Mouse (Mus musculus): ENCODE measurements around the gene Nup107. TPM values are rescaled to one million over a fixed set of nuclear protein-coding genes. Genes with fewer than 3 reads are reported as not detected.

Nup107 gene
- total RNA-seq, 2 experiments from 2014 or later, result 100 to 133 TPM

GRCm38 (mm10) chr10:117755086-117755798 lies 37.3 kb downstream of the Nup107 start:
- ATAC-seq (replicated peaks; ENCODE audit: low FRiP score, low TSS enrichment, poor library complexity, severe bottlenecking), result peak; percentile 40

DNA sequence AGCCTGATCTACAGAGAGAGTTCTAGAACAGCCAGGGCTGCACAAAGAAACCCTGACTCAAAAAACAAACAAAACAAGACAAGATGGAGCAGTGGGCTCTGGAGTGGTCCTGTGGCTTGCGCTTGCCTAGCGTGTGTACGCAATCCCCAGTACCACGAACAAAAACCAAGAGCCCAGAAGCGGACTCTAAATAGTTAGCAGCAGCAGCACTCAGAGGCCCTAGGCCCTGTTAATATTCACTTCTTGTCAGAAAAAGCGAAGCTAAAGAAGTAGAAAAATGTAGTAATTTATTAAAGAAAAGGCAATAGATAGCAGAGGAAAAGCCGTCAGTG lies 37.9 kb downstream of the Nup107 start:
- no peak for ATAC-seq (replicated peaks; ENCODE audit: low FRiP score, low TSS enrichment, poor library complexity, severe bottlenecking)

GRCm38 (mm10) chr10:117753711-117754608 lies 38.5 kb downstream of the Nup107 start:
- no peak for ATAC-seq (replicated peaks; ENCODE audit: low FRiP score, low TSS enrichment, poor library complexity, severe bottlenecking)

DNA sequence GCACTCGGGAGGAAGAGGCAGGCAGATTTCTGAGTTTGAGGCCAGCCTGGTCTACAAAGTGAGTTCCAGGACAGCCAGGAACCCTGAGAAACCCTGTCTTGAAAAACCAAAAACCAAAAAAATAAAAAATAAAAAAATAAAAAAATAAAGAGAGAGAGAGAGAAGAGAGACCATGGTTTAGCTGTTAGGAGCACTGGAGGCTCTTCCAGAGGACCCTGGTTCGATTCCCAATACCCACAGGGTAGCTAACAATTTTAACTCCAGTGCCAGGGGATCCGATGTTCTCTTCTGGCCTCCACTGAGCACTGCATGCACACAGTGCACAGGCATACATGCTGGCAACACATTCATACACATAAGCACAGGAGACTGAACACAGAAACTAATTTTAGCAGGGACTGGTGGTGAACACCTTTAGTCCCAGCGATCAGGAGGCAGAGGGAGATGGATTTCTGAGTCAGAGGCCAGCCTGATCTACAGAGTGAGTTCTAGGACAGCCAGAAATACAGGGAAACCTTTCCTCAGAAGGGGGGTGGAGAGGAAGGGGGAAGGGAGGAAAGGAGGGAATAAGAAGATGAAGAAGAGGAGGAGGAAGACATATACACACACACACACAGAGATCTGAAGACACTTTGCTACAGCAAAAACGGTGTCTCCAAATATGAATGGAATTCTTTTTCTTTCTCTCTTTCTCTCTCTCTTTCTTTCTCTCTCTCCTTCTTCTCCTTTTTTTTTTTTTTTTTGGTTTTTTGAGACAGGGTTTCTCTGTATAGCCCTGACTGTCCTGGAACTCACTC lies 39.5 kb downstream of the Nup107 start:
- ATAC-seq (replicated peaks; ENCODE audit: low FRiP score, low TSS enrichment, poor library complexity, severe bottlenecking), result no peak

DNA sequence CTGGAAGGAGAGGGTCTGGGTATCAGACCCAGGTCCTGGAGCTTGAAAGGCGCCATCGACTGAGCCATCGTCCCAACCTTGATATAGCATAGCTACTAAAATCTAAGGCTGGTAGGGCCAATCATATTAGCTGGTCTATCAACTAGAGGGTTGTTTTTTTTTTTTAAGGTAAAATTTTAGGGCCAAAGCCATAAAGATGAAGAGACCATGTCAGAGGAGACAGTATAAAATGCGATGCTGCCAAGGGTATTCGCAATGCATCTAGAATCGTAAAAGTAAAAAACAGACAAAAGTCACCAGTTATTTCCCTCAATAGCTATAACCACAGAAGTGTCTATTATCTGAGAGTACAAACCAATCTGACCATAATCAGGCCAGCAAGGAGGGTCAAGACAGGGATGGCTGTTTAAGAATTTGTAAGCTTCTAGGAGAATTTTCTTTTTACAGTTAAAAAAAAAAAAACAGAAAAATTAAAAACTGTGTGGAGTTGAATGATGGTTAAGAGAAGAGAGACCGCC lies 40.1 kb downstream of the Nup107 start:
- no peak for ATAC-seq (replicated peaks; ENCODE audit: low FRiP score, low TSS enrichment, poor library complexity, severe bottlenecking)

DNA sequence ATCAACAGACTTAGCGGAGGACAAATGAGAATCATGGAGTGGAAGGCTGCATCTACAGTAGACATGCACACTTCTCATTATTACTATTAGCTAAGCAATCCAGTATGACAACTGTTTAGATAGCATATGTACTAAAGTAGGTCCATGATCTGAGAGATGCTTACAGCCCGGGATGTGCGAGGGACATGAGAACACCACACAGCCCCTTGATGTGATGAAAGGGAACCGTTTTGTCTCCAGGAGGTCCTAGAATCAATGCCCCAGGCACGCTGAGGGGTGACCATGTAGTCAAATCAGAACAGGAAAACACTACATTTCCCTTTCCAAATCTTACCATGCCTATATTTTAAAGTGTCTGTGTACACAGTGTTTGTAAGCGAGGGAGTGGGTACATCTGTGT lies 40.8 kb downstream of the Nup107 start:
- ATAC-seq (replicated peaks; ENCODE audit: low FRiP score, low TSS enrichment, poor library complexity, severe bottlenecking), result no peak

DNA sequence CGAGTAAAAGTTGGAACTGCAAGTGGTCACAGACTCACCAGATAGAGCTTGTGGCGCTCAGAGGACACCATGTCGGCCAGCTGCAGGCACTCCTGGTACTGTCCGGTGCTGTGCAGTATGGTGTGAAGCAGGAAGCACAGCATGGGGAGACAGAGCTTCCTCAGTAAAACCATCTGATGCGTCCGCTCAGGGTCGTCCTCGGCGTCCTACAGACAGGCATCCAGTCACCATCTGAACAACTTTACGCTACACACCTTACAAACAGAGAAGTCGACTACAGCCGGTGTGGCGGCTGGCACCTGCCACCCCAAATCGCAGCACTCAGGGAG lies 41.3 kb downstream of the Nup107 start:
- no peak for ATAC-seq (replicated peaks; ENCODE audit: low FRiP score, low TSS enrichment, poor library complexity, severe bottlenecking)

- ATAC-seq (replicated peaks; ENCODE audit: low FRiP score, low TSS enrichment, poor library complexity, severe bottlenecking), result no peak
Measured at GRCm38 (mm10) chr10:117750529-117751281, 41.8 kb downstream of the Nup107 start.

DNA sequence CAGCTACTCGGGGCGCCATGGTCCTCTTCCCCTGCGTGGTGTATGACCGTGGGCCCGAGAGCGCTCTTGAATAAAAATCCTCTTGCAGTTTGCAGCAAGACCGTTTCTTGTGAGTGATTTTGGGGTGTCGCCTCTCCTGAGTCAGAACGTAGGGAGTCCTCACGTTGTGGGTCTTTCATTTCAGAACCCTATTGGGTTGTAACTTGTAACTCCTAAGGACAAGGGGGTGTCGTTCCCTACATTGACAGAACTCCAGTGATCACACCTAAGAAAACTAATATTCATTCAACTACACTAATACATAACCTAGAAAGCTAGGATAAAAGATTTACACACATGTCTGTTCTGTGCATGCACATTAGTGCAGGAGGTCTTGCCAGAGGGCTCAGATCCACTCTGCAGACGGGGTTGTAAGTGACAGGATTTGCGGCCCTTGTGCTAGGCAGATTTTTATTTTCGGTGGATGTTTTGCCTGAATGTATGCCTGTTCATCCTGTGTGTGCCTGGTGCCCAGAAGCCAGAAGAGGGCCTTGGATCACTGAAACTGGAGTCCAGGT lies 42.6 kb downstream of the Nup107 start:
- no peak for ATAC-seq (replicated peaks; ENCODE audit: low FRiP score, low TSS enrichment, poor library complexity, severe bottlenecking)

DNA sequence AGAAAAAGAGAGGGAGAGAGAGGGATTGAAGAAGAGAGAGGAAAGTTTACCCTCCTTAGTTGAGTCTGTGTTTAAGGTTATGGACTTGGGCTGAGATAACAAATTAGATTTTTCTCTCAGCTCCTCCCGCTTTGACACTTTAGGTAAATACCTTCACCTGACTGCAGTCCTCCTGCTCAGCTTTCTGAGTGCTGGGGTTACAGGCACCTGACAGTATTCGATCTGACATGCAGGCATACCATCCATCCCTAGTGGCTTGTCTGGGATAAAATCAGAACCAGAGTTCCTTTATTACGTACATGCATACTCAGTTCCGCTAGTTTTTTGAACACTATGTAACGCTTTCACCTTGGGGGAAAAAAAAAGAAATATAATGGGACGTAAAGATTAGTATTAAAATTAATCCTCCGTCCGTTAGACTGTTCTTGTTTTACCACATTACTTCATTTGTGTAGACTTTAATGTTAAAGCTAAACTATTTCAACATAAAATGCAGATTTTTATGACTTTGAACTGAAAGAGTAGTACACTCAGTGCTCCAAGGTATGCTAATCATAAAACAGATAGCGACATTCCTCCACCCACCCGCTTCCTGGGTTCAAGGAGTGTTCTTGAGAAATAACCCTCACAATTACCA lies 43.3 kb downstream of the Nup107 start:
- ATAC-seq (replicated peaks; ENCODE audit: low FRiP score, low TSS enrichment, poor library complexity, severe bottlenecking), result no peak

DNA sequence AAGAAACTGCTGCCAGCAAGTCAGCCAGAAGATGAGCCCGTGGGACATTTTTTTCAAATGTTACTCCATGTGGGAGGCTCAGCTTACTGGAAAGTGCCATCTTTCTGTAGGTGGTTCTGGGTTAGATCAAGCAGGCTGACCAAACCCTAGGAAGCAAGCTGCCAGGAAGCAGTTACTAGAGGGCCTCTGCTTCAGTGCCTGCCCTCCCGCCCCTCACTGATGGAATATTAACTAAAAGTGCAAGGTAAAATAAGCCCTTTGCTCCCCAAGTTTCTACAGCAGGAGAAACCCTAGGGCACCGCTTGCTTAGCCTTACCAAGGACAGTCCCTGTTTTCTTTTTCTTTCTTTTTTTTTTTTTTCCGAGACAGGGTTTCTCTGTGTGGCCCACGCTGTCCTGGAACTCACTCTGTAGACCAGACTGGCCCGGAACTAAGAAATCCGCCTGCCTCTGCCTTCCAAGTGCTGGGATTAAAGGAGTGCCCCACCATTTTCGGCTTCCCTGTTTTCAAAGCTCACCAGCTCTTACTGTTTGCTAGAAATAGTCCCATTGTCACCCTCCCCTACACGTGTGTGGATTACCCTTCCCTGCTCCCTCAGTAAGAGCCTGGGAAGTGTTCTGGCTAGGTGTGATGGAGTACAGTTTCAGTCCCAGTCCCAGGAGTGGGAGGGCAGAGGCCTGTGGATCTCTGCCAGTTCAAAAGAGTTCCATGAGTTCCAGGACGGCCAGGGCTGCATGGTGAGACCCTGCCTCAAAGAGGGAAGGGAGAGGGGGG lies 44.0 kb downstream of the Nup107 start:
- no peak for ATAC-seq (replicated peaks; ENCODE audit: low FRiP score, low TSS enrichment, poor library complexity, severe bottlenecking)

DNA sequence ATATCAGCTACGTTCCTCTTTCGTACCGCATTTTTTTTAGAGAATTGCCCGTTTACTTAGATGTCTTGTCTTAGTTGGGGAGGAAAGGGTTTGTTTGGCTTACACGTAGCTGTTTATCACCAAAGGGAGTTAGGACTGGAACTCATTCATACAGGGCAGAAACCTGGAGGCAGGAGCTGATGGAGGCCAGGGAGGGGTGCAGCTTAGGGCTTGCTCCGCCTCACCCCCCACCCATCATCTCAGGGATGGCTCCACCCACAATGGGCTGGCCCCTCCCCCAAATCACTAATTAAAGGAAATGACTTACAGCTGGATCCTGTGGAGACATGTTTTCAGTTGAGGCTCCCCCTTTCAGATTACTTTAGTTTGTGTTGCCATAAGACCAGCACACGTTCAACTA lies 44.8 kb downstream of the Nup107 start:
- no peak for ATAC-seq (replicated peaks; ENCODE audit: low FRiP score, low TSS enrichment, poor library complexity, severe bottlenecking)

- ATAC-seq (replicated peaks; ENCODE audit: low FRiP score, low TSS enrichment, poor library complexity, severe bottlenecking), result peak; percentile 88
Measured at GRCm38 (mm10) chr10:117746297-117746883, 46.1 kb downstream of the Nup107 start, which contains the start of gene Slc35e3. Gene Slc35e3, minus strand, starts transcription at chr10:117746365.

DNA sequence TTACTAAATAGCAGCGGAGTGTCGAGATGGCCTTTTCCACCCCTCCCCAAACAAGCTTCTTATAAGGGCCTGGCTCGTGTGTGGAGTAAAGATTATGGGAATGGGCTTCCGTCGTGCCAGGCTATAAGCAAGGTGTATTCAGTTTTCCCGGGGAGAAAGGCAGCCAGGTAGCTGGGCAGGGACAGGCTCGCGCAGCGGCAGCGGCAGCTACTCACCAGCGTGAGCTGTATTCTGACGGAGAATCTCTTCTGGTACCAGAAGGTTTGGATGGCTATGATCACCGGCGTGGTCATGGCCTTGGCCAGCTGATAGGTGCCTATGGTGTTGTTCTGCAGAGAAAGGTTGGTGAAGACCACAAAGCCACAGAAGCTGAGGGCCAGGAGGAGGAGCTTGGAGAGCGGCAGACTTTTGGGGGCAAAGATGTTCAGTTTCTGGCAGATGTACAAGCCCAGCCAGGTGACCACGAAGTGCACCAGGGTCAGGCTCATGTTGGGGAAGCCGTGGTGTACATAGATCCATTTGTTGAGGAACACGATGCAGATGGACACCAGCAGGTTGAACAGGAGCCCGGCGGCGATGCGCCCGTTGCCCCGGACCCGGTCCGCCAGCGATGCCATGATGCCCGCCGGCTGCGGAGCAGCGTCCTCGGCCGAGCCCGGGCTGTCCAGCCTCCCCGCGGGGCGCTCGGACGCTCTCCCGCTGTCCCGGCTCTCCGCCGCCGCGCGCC lies 46.8 kb downstream of the Nup107 start:
- ATAC-seq (replicated peaks; ENCODE audit: low FRiP score, low TSS enrichment, poor library complexity, severe bottlenecking), result peak; percentile 45

DNA sequence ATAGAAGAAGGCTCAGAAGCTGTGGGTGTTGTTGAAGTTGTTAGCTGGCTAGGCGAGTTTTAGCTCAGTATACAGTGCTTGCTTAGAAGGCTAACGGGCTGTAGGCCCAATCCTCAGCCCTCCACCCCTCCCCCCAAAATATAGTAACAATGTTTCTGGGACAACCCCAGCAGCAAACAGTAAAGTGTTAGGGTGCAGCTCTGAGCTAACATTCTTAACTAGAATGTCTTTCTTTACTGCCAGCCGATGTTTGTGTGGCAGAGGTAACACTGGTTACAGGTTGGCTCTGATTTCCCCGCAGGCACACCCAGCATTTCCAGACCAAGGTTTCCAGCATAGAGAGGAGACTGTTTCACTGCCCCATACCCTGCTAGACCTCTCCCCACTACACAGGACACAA lies 48.6 kb downstream of the Nup107 start:
- ATAC-seq (replicated peaks; ENCODE audit: low FRiP score, low TSS enrichment, poor library complexity, severe bottlenecking), result no peak

- ATAC-seq (replicated peaks; ENCODE audit: low FRiP score, low TSS enrichment, poor library complexity, severe bottlenecking), result no peak
Measured at GRCm38 (mm10) chr10:117743182-117743581, 49.3 kb downstream of the Nup107 start.

GRCm38 (mm10) chr10:117742618-117743017 lies 49.9 kb downstream of the Nup107 start:
- no peak for ATAC-seq (replicated peaks; ENCODE audit: low FRiP score, low TSS enrichment, poor library complexity, severe bottlenecking)
